Mouse (Mus musculus) adrenal gland, adult 2 months (tissue): ENCODE results near the gene Cerk. TPM values are rescaled to one million over a fixed set of nuclear protein-coding genes. Genes with fewer than 3 reads are reported as not detected.
A peak's percentile ranks its signal among the peaks of the same experiment; 100 is the strongest.
"Not testable (repeated sequence)": the region's sequence is repeated elsewhere in the genome, so short reads cannot be mapped to it uniquely, and the experiment has no call there.

Experiments
- DNase-seq: peaks from one replicate; pipeline ENCODE4 v3.0.0; 2021
- long read RNA-seq: library from polyadenylated mRNA; stranded (forward); transcript quantifications from one replicate; pipeline ENCODE4 v2.0.0, GENCODE M21; 2021
- polyA plus RNA-seq: library from polyadenylated mRNA; depleted of rRNA; stranded (reverse); fragments of >200 nt; gene quantifications from 2 replicates; pipeline ENCODE4 v1.2.3, GENCODE M21; 2012; rRNA removed
- total RNA-seq, 2 experiments: library from RNA; stranded (reverse); gene quantifications; 2 replicates each; pipeline ENCODE4 v1.2.3; 2021

The Cerk gene
- total RNA-seq (10 to 100 TPM; 34.5 to 41.1 TPM), polyA plus RNA-seq (33.7 and 39.6 TPM in 2 replicates)
- long read RNA-seq, full-length matches to known transcripts, result 37 of 46 reads
- long read RNA-seq, partial matches to known transcripts, result 2 of 46 reads
- long read RNA-seq, other reads (novel, unspliced or antisense), result 7 of 46 reads

GRCm38 (mm10) chr15:86185689-86186569 lies at the start of gene Cerk:
Cerk (minus strand) TSS chr15:86186141.
- peak; percentile 93 for DNase-seq

GRCm38 (mm10) chr15:86234517-86235441 lies 48.8 kb upstream of the Cerk start:
- no peak for DNase-seq

GRCm38 (mm10) chr15:86234001-86234400 lies 48.1 kb upstream of the Cerk start:
- no peak for DNase-seq

GRCm38 (mm10) chr15:86231831-86232512 lies 46.0 kb upstream of the Cerk start:
- no peak for DNase-seq

GRCm38 (mm10) chr15:86231170-86231569 lies 45.2 kb upstream of the Cerk start:
- no peak for DNase-seq

- no peak for DNase-seq
Observed at GRCm38 (mm10) chr15:86229623-86230022, 43.7 kb upstream of the Cerk start.

GRCm38 (mm10) chr15:86229088-86229487 lies 43.1 kb upstream of the Cerk start:
- DNase-seq, result no peak

- peak; percentile 68 for DNase-seq
Observed at GRCm38 (mm10) chr15:86228186-86228585, 42.2 kb upstream of the Cerk start.

GRCm38 (mm10) chr15:86226968-86227367 lies 41.0 kb upstream of the Cerk start:
- DNase-seq, result no peak

GRCm38 (mm10) chr15:86226221-86226620 lies 40.3 kb upstream of the Cerk start:
- DNase-seq, result no peak

GRCm38 (mm10) chr15:86224972-86225551 lies 39.1 kb upstream of the Cerk start:
- no peak for DNase-seq

GRCm38 (mm10) chr15:86221901-86222300 lies 36.0 kb upstream of the Cerk start:
- not testable (repeated sequence) for DNase-seq

GRCm38 (mm10) chr15:86221369-86221768 lies 35.4 kb upstream of the Cerk start:
- DNase-seq, result no peak

- DNase-seq, result no peak
Observed at GRCm38 (mm10) chr15:86220715-86221114, 34.8 kb upstream of the Cerk start.

- DNase-seq, result peak; percentile 62
Observed at GRCm38 (mm10) chr15:86220229-86220630, 34.3 kb upstream of the Cerk start.

GRCm38 (mm10) chr15:86219534-86220228 lies 33.7 kb upstream of the Cerk start:
- no peak for DNase-seq

- DNase-seq, result not testable (repeated sequence)
Observed at GRCm38 (mm10) chr15:86216641-86217040, 30.7 kb upstream of the Cerk start.

GRCm38 (mm10) chr15:86214549-86215201 lies 28.7 kb upstream of the Cerk start:
- no peak for DNase-seq

GRCm38 (mm10) chr15:86213753-86214548 lies 28.0 kb upstream of the Cerk start, which contains the start of gene Tbc1d22a:
Tbc1d22a (plus strand) TSS chr15:86214459.
- DNase-seq, result peak; percentile 94
